Mouse (Mus musculus) hindbrain, embryonic 15.5 days (tissue): Measurements from ENCODE around the gene A730049H05Rik. TPM values are rescaled to one million over a fixed set of nuclear protein-coding genes. Genes with fewer than 3 reads are reported as not detected.

Experiments
- ATAC-seq: fragments of 200-750 bp; cut with Nextera tagmentation; 2 replicates; pipeline ENCODE4 v1.8.0; 2017; ENCODE audit warnings: low read depth, moderate number of reproducible peaks, moderate TSS enrichment; ENCODE audit not compliant: low FRiP score
- H3K27ac ChIP-seq: fragments of 300-500 bp; sonication (generic); replicated peaks from 2 replicates; pipeline ENCODE4 v1.5.1; 2015; ENCODE audit warnings: mild to moderate bottlenecking, inconsistent platforms
- H3K27me3 ChIP-seq: fragments of 300-500 bp; sonication (generic); 2 replicates; pipeline ENCODE4 v1.6.1; 2015; ENCODE audit warnings: control low read depth, inconsistent platforms
- H3K36me3 ChIP-seq: fragments of 300-500 bp; sonication (generic); 2 replicates; pipeline ENCODE4 v1.6.1; 2015; ENCODE audit warnings: control low read depth, inconsistent platforms
- H3K4me1 ChIP-seq: fragments of 300-500 bp; sonication (generic); replicated peaks from 2 replicates; pipeline ENCODE4 v1.6.1; 2015; ENCODE audit warnings: control low read depth, inconsistent platforms
- H3K4me2 ChIP-seq: fragments of 300-500 bp; sonication (generic); 2 replicates; pipeline ENCODE4 v1.6.1; 2015; ENCODE audit warnings: moderate library complexity, mild to moderate bottlenecking, inconsistent platforms
- H3K4me3 ChIP-seq: fragments of 300-500 bp; sonication (generic); 2 replicates; pipeline ENCODE4 v1.5.1; 2015; ENCODE audit warnings: mild to moderate bottlenecking, inconsistent platforms
- H3K9ac ChIP-seq: fragments of 300-500 bp; sonication (generic); 2 replicates; pipeline ENCODE4 v1.6.1; 2015; ENCODE audit warnings: inconsistent platforms
- H3K9me3 ChIP-seq: fragments of 300-500 bp; sonication (generic); 2 replicates; pipeline ENCODE4 v1.6.1; 2016; ENCODE audit warnings: control low read depth, inconsistent platforms
- WGBS: fragments of 180-500 bp; shearing (Covaris S2); methylation state at CpG from one replicate; pipeline ENCODE4 v1.1.7; 2015; 5-methylcytosine and 5-hydroxymethylcytosine counted together
- polyA plus RNA-seq: library from polyadenylated mRNA; unstranded; fragments of >200 nt; fragmentation: Nextera tagmentation; extraction: Ambion mirVana; gene quantifications from 2 replicates; pipeline ENCODE4 v1.2.1, GENCODE M21; 2015

The A730049H05Rik gene
- polyA plus RNA-seq, 1 experiment from 2014 or later: 0.74 TPM

DNA sequence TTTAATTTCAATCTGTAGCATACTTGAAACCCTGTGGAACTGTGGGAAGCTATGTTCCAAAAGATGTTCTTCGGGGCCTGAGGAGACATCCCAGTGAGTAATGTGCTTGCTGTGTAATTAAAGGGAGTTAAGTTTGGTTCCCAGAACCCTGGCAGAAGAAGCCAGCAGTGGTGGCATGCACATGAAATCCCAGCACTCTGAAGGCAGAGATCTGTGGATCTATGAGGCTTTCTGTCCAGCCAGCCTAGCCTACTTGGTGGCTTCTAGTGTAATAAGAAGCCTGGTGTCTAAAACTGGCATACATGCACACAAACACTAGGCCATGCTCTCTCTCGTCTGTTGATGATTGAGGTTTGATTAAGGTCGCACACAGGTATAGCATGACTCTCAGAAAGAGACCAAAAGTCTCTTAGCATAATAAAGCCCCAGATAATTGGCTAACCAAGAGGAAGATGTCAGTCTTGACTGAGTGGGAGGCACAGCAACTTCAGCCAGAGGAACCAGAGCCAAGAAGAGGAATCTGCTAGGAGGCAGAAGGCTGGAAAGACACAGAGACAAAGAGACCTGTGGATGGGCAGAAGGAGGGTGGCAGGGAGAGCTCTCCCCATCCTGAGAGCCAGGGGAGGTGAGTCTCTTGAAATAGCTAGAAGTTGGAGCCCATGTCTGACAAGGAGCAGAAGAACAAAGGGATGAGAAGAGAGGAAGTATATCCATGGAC is 11.9 kb upstream of the A730049H05Rik start:
- Histone ChIP-seq H3K27me3 (no peaks in the 10 kb centered on the region), H3K4me1 (no peaks in the 10 kb centered on the region), H3K36me3 (no peaks in the 10 kb centered on the region), H3K9ac (no peak overlapping the region), H3K27ac (no peak overlapping the region), H3K4me3 (no peak overlapping the region), H3K9me3 (no peaks in the 10 kb centered on the region), H3K4me2 (no peak overlapping the region)
- 86% methylated on average over 3 of the region's 3 CpGs for WGBS
- ATAC-seq: no peak

DNA sequence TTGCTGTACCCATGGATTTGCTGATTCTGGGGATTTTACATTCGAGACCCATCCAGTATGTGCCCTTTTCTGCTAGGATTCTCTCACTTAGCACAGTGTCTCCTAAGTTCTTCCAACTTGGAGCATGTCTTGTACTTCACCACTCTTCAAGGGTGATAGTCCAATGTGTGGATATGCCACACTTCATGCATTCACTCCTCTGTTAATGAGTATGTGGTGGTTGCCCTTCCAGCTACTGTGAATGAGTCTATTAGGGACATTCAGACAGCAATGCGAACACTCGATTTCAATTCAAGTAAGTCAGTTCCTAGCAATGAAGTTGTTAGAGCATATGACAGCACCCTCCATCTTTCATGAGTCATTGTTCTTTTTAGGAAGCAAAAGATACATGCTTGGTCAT is 6.5 kb upstream of the A730049H05Rik start:
- no peaks in the 10 kb centered on the region for H3K4me1 ChIP-seq
- 80% methylated on average over 3 of the region's 3 CpGs for WGBS
- ATAC-seq: no peak
- no peak overlapping the region for H3K4me2 ChIP-seq
- H3K36me3 ChIP-seq: no peaks in the 10 kb centered on the region
- no peaks in the 10 kb centered on the region for H3K9me3 ChIP-seq
- no peak overlapping the region for H3K27ac ChIP-seq
- H3K27me3 ChIP-seq: peaks cover 4% of the 10 kb centered on the region; the same call in 1 of the 2 replicates
- no peak overlapping the region for H3K9ac ChIP-seq
- H3K4me3 ChIP-seq: no peak overlapping the region

DNA sequence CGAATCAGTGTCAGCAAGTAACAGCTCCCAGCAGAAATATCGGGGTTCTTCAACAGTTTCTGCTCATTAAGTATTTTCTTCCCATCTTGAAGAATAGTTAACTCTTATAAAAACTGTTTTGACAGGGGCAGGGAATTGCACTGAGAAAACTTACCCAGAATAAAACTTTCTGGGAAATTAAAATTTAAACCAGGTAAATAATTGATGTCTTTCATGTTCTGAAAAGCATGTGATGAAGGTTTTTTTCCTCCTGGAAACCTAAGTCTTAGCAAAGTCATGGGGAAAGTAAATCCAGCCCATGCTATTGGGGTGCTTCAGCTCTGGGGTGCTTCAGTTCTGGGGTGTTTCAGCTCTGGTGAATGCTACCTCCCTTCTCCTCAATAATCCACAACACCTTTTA is 5.7 kb upstream of the A730049H05Rik start:
- no peak overlapping the region for H3K27ac ChIP-seq
- H3K4me2 ChIP-seq: no peak overlapping the region
- peaks cover 6% of the 10 kb centered on the region; the same call in 1 of the 2 replicates for H3K27me3 ChIP-seq
- no peak overlapping the region for H3K4me3 ChIP-seq
- no peak overlapping the region for H3K9ac ChIP-seq
- H3K4me1 ChIP-seq: no peaks in the 10 kb centered on the region
- H3K36me3 ChIP-seq: no peaks in the 10 kb centered on the region
- no peak for ATAC-seq
- H3K9me3 ChIP-seq: no peaks in the 10 kb centered on the region
- 92% methylated on average over 2 of the region's 2 CpGs for WGBS

DNA sequence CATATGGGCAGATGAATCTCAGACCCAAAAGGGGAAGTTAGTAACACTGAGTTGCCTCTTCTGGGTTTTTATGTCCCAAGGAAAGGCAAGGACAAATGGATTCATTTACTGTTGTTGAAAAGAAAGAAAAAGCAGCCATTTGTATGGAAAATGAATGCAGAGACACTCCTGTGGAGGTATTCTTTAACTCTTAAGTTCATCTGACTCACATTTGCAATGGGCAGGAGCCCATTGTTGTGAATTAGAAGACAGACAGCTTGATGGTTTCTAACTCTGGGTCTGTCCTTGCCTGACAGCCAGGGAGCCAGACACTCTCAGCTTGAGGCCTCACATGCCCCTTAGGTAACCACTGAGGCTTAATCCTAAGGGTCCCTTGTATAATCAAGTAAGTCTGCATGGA is 4.7 kb upstream of the A730049H05Rik start:
- Histone ChIP-seq H3K27me3 (peaks cover 6% of the 10 kb centered on the region; the same call in 1 of the 2 replicates), H3K4me2 (no peak overlapping the region), H3K27ac (no peak overlapping the region), H3K9me3 (no peaks in the 10 kb centered on the region), H3K4me3 (no peak overlapping the region), H3K36me3 (no peaks in the 10 kb centered on the region), H3K4me1 (peaks cover 9% of the 10 kb centered on the region), H3K9ac (no peak overlapping the region)
- ATAC-seq: no peak

DNA sequence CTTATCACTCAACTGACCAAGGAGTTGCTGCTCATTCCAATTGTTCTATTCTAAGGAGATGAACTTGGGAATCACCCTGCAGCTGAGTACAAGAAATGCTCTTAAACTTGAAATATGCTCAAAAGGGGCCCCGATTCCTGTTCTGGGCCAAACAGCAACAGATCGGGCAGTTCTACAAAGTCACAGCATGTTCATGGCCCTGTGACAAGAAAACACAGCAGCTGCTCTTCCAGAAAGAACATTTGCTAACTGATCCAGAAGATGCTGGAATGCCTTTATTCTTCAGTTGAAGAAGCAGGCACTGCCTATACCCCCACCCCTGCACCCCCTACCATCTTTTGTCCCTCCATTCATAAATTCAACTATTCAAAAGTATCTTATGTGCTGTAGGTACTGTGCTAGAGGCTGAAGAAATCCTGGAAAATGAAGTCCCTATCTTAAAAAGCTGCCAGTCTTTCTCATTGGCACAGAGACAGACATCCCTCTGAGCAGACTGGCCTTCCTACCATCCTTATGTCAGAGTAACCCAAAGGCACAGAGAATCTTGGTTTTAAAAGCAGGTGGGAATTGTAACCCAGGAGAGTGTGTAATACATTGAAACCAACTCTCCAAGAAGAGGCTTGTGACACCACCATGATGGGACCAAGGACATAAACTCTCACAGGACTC is 3.4 kb upstream of the A730049H05Rik start:
- H3K27me3 ChIP-seq: peaks cover 6% of the 10 kb centered on the region; the same call in 1 of the 2 replicates
- peaks cover 12% of the 10 kb centered on the region for H3K4me1 ChIP-seq
- no peak overlapping the region for H3K9ac ChIP-seq
- ATAC-seq: peak; percentile 27; the same call in 1 of the 2 replicates
- H3K36me3 ChIP-seq: no peaks in the 10 kb centered on the region
- H3K4me2 ChIP-seq: no peak overlapping the region
- no peak overlapping the region for H3K27ac ChIP-seq
- H3K4me3 ChIP-seq: no peak overlapping the region
- H3K9me3 ChIP-seq: no peaks in the 10 kb centered on the region
- 55% methylated on average over 2 of the region's 2 CpGs for WGBS

DNA sequence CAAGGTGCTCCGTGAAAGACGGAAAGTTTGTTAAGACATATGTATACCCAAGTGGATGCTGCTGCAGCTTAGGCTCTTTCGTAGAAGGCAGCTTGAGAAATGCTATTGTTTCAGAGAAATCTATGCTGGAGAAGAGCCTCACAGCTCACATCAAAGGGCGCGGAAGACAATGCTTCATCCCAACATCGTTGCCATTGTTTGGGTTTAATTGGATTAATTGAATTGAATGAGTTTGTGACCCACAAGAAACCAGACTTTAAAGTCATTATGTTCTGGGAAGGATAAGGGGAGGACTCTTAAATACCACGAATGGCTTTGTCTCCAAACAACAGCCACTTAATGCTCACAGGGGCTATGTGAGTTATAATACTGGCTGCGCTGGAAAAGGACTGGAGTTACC is 1.4 kb downstream of the A730049H05Rik start:
- Histone ChIP-seq H3K36me3 (no peaks in the 10 kb centered on the region), H3K27ac (no peak overlapping the region), H3K9ac (no peak overlapping the region), H3K9me3 (no peaks in the 10 kb centered on the region), H3K4me1 (peaks cover 20% of the 10 kb centered on the region), H3K27me3 (0 out of 2 replicates have a peak, but pooled peaks cover 11% of the 10 kb centered on the region), H3K4me3 (no peak overlapping the region), H3K4me2 (no peak overlapping the region)
- 26% methylated on average over 8 of the region's 8 CpGs for WGBS
- no peak for ATAC-seq

DNA sequence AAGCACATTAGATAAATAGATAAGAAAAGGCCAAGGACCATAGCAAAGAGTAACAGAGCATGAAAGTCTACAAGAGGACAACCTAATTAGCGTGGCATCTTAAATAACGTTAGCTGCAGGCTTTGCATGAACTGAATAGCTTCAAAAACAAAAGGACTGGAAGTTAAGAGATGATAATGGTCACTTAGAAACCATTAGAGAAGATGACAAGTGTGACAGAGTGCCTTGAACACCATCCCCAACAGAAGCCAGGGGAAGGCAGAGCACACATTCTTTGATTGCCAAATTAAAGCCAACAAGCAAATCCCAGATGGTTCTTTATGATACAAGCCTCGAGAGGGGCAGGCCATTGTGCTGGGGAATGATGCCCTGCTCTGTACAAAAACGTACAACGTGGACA is 5.3 kb downstream of the A730049H05Rik start:
- ATAC-seq: no peak
- H3K27ac ChIP-seq: no peak overlapping the region
- no peak overlapping the region for H3K4me2 ChIP-seq
- H3K27me3 ChIP-seq: 0 out of 2 replicates have a peak, but pooled peaks cover 8% of the 10 kb centered on the region
- WGBS: 12% methylated on average over 5 of the region's 5 CpGs
- no peaks in the 10 kb centered on the region for H3K9me3 ChIP-seq
- no peak overlapping the region for H3K4me3 ChIP-seq
- H3K4me1 ChIP-seq: peaks cover 10% of the 10 kb centered on the region
- no peak overlapping the region for H3K9ac ChIP-seq
- no peaks in the 10 kb centered on the region for H3K36me3 ChIP-seq

DNA sequence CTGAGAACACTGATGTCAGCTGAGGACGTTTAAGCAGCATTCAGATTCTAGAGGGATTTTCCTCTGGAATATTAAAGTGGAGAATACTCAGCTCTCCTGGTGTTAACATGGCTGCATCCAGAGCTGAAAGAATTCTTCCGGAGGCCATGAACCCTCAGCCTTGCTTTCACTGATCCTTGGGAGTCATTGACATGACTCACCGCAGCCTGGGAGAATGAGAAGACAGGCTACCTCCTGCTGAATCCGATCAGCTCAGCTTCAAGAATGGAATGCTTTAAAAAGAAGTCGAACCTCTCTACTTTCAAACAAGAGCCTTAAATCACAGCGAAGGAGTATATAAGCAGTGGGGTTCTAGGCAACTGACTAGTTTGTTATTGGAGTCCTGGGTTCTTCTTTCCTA is 5.7 kb downstream of the A730049H05Rik start:
- Histone ChIP-seq H3K4me1 (peaks cover 7% of the 10 kb centered on the region; the same call in 1 of the 2 replicates), H3K36me3 (no peaks in the 10 kb centered on the region), H3K27ac (no peak overlapping the region), H3K4me3 (no peak overlapping the region), H3K27me3 (0 out of 2 replicates have a peak, but pooled peaks cover 8% of the 10 kb centered on the region), H3K4me2 (no peak overlapping the region), H3K9ac (no peak overlapping the region), H3K9me3 (no peaks in the 10 kb centered on the region)
- ATAC-seq: no peak
- 34% methylated on average over 6 of the region's 6 CpGs for WGBS

DNA sequence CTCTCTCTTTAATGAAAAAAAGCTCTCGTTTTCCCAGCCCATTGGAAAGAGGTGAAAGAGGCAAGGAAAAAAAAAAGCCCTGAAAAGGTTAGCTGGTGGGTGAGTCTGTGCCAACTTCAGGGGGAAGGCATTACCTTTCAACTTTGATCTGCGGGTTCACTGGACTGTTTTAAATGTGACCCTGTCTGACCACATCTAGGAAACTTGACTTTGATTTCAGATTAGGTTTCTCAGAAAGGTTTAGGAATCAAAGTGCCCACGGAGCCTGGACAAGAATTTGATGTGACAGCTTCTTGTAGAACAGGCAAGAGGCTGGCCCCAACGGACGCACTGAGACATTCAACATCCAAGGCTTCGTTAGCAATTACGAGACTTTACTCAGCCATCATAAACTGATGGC is 7.7 kb downstream of the A730049H05Rik start:
- WGBS: 75% methylated on average over 7 of the region's 7 CpGs
- Histone ChIP-seq H3K36me3 (no peaks in the 10 kb centered on the region), H3K27me3 (0 out of 2 replicates have a peak, but pooled peaks cover 4% of the 10 kb centered on the region), H3K4me2 (no peak overlapping the region), H3K9me3 (no peaks in the 10 kb centered on the region), H3K27ac (no peak overlapping the region), H3K4me1 (peaks cover 7% of the 10 kb centered on the region; the same call in 1 of the 2 replicates), H3K9ac (no peak overlapping the region), H3K4me3 (no peak overlapping the region)
- ATAC-seq: no peak

DNA sequence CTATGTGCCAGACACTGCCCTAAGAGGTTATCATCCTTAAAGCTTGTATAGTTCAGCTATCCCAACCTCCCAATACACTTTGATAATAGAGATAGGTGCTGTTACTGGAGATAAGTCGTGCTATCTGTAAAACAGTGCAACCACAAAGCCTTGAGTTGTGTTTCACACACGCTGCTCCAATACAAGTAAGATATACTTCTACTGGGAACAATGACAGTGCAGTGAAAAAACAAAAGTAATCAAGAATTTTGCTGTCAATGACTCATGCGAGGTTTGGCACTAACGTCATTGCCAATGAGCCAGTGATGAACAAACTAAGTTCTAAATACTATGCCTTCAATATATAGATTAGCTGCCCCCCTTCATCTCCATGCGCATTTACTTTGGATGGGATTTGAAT is 10.3 kb downstream of the A730049H05Rik start:
- H3K9me3 ChIP-seq: no peaks in the 10 kb centered on the region

DNA sequence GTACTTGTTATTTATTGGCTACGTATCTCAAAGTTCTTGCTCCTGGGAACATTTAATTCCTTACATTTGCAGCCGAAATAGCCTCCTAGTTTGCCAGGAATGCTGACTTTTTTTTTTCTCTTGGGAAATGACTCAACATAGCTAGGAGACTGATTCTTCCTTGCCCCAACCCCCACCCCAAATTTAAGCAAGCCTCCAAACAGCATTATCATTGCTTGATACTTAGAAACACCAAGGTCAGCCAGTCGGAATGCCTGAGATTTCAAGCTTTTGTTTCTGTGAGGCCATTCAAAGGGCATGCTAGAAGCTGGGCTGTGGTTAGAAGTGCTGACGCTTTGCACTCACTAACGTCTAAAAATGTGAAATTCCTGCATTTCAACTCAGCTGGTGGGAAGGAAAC is 11.1 kb downstream of the A730049H05Rik start:
- Histone ChIP-seq H3K27me3 (0 out of 2 replicates have a peak, but pooled peaks cover 3% of the 10 kb centered on the region), H3K4me1 (no peaks in the 10 kb centered on the region)

More for the DNA sequence above, 10.3 kb downstream of the A730049H05Rik start:
- Histone ChIP-seq H3K9ac (no peak overlapping the region), H3K4me1 (peaks cover 6% of the 10 kb centered on the region; the same call in 1 of the 2 replicates), H3K36me3 (no peaks in the 10 kb centered on the region), H3K27ac (no peak overlapping the region), H3K4me2 (no peak overlapping the region), H3K4me3 (no peak overlapping the region), H3K27me3 (0 out of 2 replicates have a peak, but pooled peaks cover 3% of the 10 kb centered on the region)
- no peak for ATAC-seq
- 88% methylated on average over 5 of the region's 5 CpGs for WGBS

DNA sequence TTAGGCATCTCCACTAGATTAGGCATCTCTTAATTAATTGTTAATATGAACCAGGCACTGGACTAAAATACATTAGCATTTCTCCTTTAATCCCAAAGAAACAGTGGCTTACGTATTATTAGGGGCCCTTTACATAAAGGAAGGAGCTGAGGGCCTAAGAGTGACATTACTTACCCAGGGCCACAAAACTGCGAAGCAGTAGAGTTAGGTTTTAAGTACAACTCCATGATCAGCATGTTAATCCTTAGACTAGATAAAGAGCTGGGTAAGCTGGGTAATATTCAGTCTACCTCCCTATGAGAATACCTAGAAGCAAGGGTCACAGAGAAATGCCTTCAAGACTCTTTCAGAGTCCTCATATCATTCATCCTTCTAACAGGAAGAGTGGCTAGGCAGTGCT is 12.9 kb downstream of the A730049H05Rik start:
- no peaks in the 10 kb centered on the region for H3K36me3 ChIP-seq
- no peaks in the 10 kb centered on the region for H3K9me3 ChIP-seq
- no peaks in the 10 kb centered on the region for H3K4me1 ChIP-seq
- H3K27me3 ChIP-seq: no peaks in the 10 kb centered on the region
- WGBS: 93% methylated on average over 2 of the region's 2 CpGs
- H3K4me2 ChIP-seq: no peak overlapping the region
- H3K27ac ChIP-seq: no peak overlapping the region
- H3K9ac ChIP-seq: no peak overlapping the region
- ATAC-seq: no peak
- H3K4me3 ChIP-seq: no peak overlapping the region

More for the DNA sequence above, 11.1 kb downstream of the A730049H05Rik start:
- no peak overlapping the region for H3K4me3 ChIP-seq
- no peak overlapping the region for H3K4me2 ChIP-seq
- H3K27ac ChIP-seq: no peak overlapping the region
- no peaks in the 10 kb centered on the region for H3K36me3 ChIP-seq
- no peak for ATAC-seq
- H3K9me3 ChIP-seq: no peaks in the 10 kb centered on the region
- no peak overlapping the region for H3K9ac ChIP-seq
- WGBS: 44% methylated on average over 5 of the region's 5 CpGs
